ENCODE assay signal across 30 mouse cellular contexts in genomic region chrX:160928870-160929269, GRCm38 (mm10). TPM values are rescaled to one million over a fixed set of nuclear protein-coding genes. Genes with fewer than 3 reads are reported as not detected.
"Had no signal": no experiment of that assay in that cellular context is flagged by ENCODE, and none has a peak within 500 bp of the region (broad histone marks: within the 10 kb centered on the region; RNA-seq: fewer than 3 reads in every experiment).

No protein-coding gene starts in this region.

- H3K27ac ChIP-seq: gastrocnemius, adult 2 months; heart, embryonic 10.5 days; hindbrain, embryonic 10.5 days; hindbrain, embryonic 12.5 days; hindbrain, embryonic 14.5 days; intestine, embryonic 15.5 days; layer of hippocampus, adult 2 months; left cerebral cortex, adult 2 months; limb, embryonic 13.5 days; limb, embryonic 15.5 days; liver, embryonic 15.5 days had no signal

- DNase-seq: gastrocnemius, adult 2 months; gastrocnemius, postnatal 10 days; gastrocnemius, postnatal 25 days; heart, adult 18-20 months; heart, postnatal 10 days; heart, postnatal 4 days; kidney, adult 18-20 months; kidney, adult 8-10 months; kidney, postnatal 10 days; kidney, postnatal 25 days; kidney, postnatal 4 days; left cerebral cortex, postnatal 4 days had no signal

- ATAC-seq: hindbrain, embryonic 16.5 days; inflammation-experienced regulatory T-cells, adult 6 months; intestine, embryonic 15.5 days; intestine, postnatal 0 days had no signal

- H3K4me1 ChIP-seq: heart, embryonic 10.5 days; heart, embryonic 12.5 days; hindbrain, embryonic 10.5 days; hindbrain, embryonic 12.5 days; intestine, embryonic 15.5 days; limb, embryonic 13.5 days; limb, embryonic 15.5 days; liver, embryonic 15.5 days had no signal

- H3K4me3 ChIP-seq: gastrocnemius, adult 2 months; heart, embryonic 10.5 days; heart, embryonic 12.5 days; hindbrain, embryonic 10.5 days; hindbrain, embryonic 12.5 days; intestine, embryonic 15.5 days; layer of hippocampus, adult 2 months; left cerebral cortex, adult 2 months; limb, embryonic 13.5 days; limb, embryonic 15.5 days; liver, embryonic 15.5 days had no signal

- H3K4me2 ChIP-seq: heart, embryonic 12.5 days; hindbrain, embryonic 12.5 days; hindbrain, embryonic 14.5 days; intestine, embryonic 15.5 days; limb, embryonic 13.5 days; limb, embryonic 15.5 days; liver, embryonic 15.5 days had no signal

- H3K27me3 ChIP-seq: heart, embryonic 12.5 days; intestine, embryonic 15.5 days; limb, embryonic 15.5 days; liver, embryonic 15.5 days had no signal

- H3K9me3 ChIP-seq: heart, embryonic 10.5 days; heart, embryonic 12.5 days; hindbrain, embryonic 10.5 days; hindbrain, embryonic 12.5 days; intestine, embryonic 15.5 days; limb, embryonic 13.5 days; limb, embryonic 15.5 days; liver, embryonic 15.5 days had no signal

- H3K36me3 ChIP-seq: heart, embryonic 12.5 days; hindbrain, embryonic 12.5 days; intestine, embryonic 15.5 days; limb, embryonic 13.5 days; limb, embryonic 15.5 days; liver, embryonic 15.5 days had no signal

- H3K9ac ChIP-seq: heart, embryonic 12.5 days; hindbrain, embryonic 12.5 days; hindbrain, embryonic 14.5 days; intestine, embryonic 15.5 days; limb, embryonic 13.5 days; limb, embryonic 15.5 days; liver, embryonic 15.5 days had no signal

RNA-seq across cellular contexts. Expression of gene Gja6, which starts 22.0 kb away (rescaled TPM):
- total RNA-seq: gastrocnemius, postnatal 25 days; granulocyte monocyte progenitor cell, adult 5-6 weeks; heart, postnatal 25 days had no signal
- polyA plus RNA-seq: heart, embryonic 14.5 days; heart, embryonic 16.5 days; inflammation-experienced regulatory T-cells, adult 6 months had no signal
